Mouse (Mus musculus) MEL (cell line): Measurements from ENCODE around the gene Tceal1. TPM values are rescaled to one million over a fixed set of nuclear protein-coding genes. Genes with fewer than 3 reads are reported as not detected.

Experiments used
- DNase-seq: peaks from one replicate; pipeline ENCODE4 v3.0.0; 2011; ENCODE audit warnings: low read depth, low spot score
- H3K27ac ChIP-seq: 2 replicates; pipeline ENCODE4 v1.5.1; 2012; ENCODE audit warnings: low read depth, mild to moderate bottlenecking, control low read depth, low read length, moderate library complexity; ENCODE audit not compliant: control insufficient read depth
- H3K27me3 ChIP-seq, 2 experiments: fragments of 150-350 bp in 1 of 2; sonication (generic) in 1 of 2; 2 replicates each; pipeline ENCODE4 v1.6.1; 2012; ENCODE audit warnings: low read length in 2 of 2, mild to moderate bottlenecking in 2 of 2, improper control_type of control experiment in 1 of 2, moderate library complexity in 1 of 2; ENCODE audit not compliant: insufficient read depth in 2 of 2, control insufficient read depth in 1 of 2
- H3K36me3 ChIP-seq, 2 experiments: 2 replicates each; pipeline ENCODE4 v1.6.1; 2012 to 2014; ENCODE audit warnings: low read length in 2 of 2, improper control_type of control experiment in 1 of 2, inconsistent platforms in 1 of 2, mild to moderate bottlenecking in 1 of 2; ENCODE audit not compliant: insufficient read depth in 2 of 2, control insufficient read depth in 1 of 2
- H3K4me1 ChIP-seq, 2 experiments: fragments of 150-350 bp in 1 of 2; sonication (generic) in 1 of 2; 2 replicates each; pipeline ENCODE4 v1.6.1; 2012; ENCODE audit warnings: low read length in 2 of 2, improper control_type of control experiment in 1 of 2, mild to moderate bottlenecking in 1 of 2; ENCODE audit not compliant: insufficient read depth in 2 of 2, control insufficient read depth in 1 of 2
- H3K4me3 ChIP-seq, 2 experiments: fragments of 150-350 bp in 1 of 2; sonication (generic) in 1 of 2; 2 replicates each; pipeline ENCODE4 v1.5.1; 2012; ENCODE audit warnings: low read depth in 2 of 2, low read length in 2 of 2, mild to moderate bottlenecking in 2 of 2, moderate library complexity in 2 of 2, control low read depth in 1 of 2, improper control_type of control experiment in 1 of 2; ENCODE audit not compliant: control insufficient read depth in 1 of 2, insufficient read depth in 1 of 2
- H3K79me2 ChIP-seq: 2 replicates; pipeline ENCODE4 v1.6.1; 2012; ENCODE audit warnings: mild to moderate bottlenecking, low read length, moderate library complexity; ENCODE audit not compliant: control insufficient read depth, poor library complexity, insufficient read depth
- H3K9ac ChIP-seq: 2 replicates; pipeline ENCODE4 v1.6.1; 2012; ENCODE audit warnings: low read depth, mild to moderate bottlenecking, control low read depth, low read length, moderate library complexity; ENCODE audit not compliant: control insufficient read depth, poor library complexity, severe bottlenecking
- H3K9me3 ChIP-seq: fragments of 150-350 bp; sonication (generic); replicated peaks from 2 replicates; pipeline ENCODE4 v1.6.1; 2012; ENCODE audit warnings: mild to moderate bottlenecking, low read length, improper control_type of control experiment, moderate library complexity; ENCODE audit not compliant: insufficient read depth
- E2F4 ChIP-seq: IDR thresholded peaks from 2 replicates; pipeline ENCODE4 v1.6.1; 2011; ENCODE audit warnings: low read depth, low read length, improper control_type of control experiment, borderline replicate concordance
- GABPA ChIP-seq: IDR thresholded peaks from 2 replicates; pipeline ENCODE4 v1.6.1; 2012; ENCODE audit warnings: low read depth, mild to moderate bottlenecking, inconsistent platforms, low read length, improper control_type of control experiment, moderate library complexity
- GATA1 ChIP-seq: IDR thresholded peaks from 2 replicates; pipeline ENCODE4 v1.6.1; 2011; ENCODE audit warnings: low read depth, low read length, improper control_type of control experiment
- JUND ChIP-seq: IDR thresholded peaks from 2 replicates; pipeline ENCODE4 v1.6.1; 2011; ENCODE audit warnings: low read depth, mild to moderate bottlenecking, improper control_type of control experiment, low read length
- KAT2A ChIP-seq: conservative IDR thresholded peaks from 2 replicates; pipeline ENCODE4 v1.6.1; 2012; ENCODE audit warnings: low read depth, low read length, improper control_type of control experiment, inconsistent platforms
- MAX ChIP-seq: IDR thresholded peaks from 2 replicates; pipeline ENCODE4 v1.6.1; 2011; ENCODE audit warnings: low read length, improper control_type of control experiment
- MAZ ChIP-seq: IDR thresholded peaks from 2 replicates; pipeline ENCODE4 v1.6.1; 2012; ENCODE audit warnings: low read depth, mild to moderate bottlenecking, inconsistent platforms, low read length, improper control_type of control experiment
- MEF2A ChIP-seq: IDR thresholded peaks from 2 replicates; pipeline ENCODE4 v1.6.1; 2014; ENCODE audit warnings: low read depth, mild to moderate bottlenecking, inconsistent platforms, low read length, improper control_type of control experiment; ENCODE audit not compliant: poor library complexity, insufficient replicate concordance, severe bottlenecking; ENCODE audit errors: extremely low read depth
- POLR2A ChIP-seq, 2 experiments: IDR thresholded peaks; 2 replicates each; pipeline ENCODE4 v1.6.1; 2011 to 2012; ENCODE audit warnings: low read length in 2 of 2, mild to moderate bottlenecking in 2 of 2, control low read depth in 1 of 2, improper control_type of control experiment in 1 of 2, low read depth in 1 of 2, moderate library complexity in 1 of 2; ENCODE audit not compliant: control insufficient read depth in 1 of 2, insufficient read depth in 1 of 2, poor library complexity in 1 of 2
- POLR2AphosphoS2 ChIP-seq: IDR thresholded peaks from 2 replicates; pipeline ENCODE4 v1.6.1; 2011; ENCODE audit warnings: low read length, improper control_type of control experiment
- POLR2AphosphoS5 ChIP-seq: IDR thresholded peaks from 2 replicates; pipeline ENCODE4 v1.6.1; 2012; ENCODE audit warnings: low read depth, borderline replicate concordance, mild to moderate bottlenecking, inconsistent platforms, low read length, moderate library complexity, mixed read lengths
- RAD21 ChIP-seq: IDR thresholded peaks from 2 replicates; pipeline ENCODE4 v1.6.1; 2011; ENCODE audit warnings: mild to moderate bottlenecking, low read depth, low read length, improper control_type of control experiment
- RCOR1 ChIP-seq: IDR thresholded peaks from 2 replicates; pipeline ENCODE4 v1.6.1; 2012; ENCODE audit warnings: low read depth, mild to moderate bottlenecking, inconsistent platforms, low read length, improper control_type of control experiment
- SMC3 ChIP-seq: IDR thresholded peaks from 2 replicates; pipeline ENCODE4 v1.6.1; 2011; ENCODE audit warnings: low read depth, low read length, improper control_type of control experiment
- TAL1 ChIP-seq: IDR thresholded peaks from 2 replicates; pipeline ENCODE4 v1.6.1; 2012; ENCODE audit warnings: mild to moderate bottlenecking, inconsistent platforms, low read length, moderate library complexity, mixed read lengths
- TBP ChIP-seq: IDR thresholded peaks from 2 replicates; pipeline ENCODE4 v1.8.0; 2011; ENCODE audit warnings: low read depth, low read length, improper control_type of control experiment
- TCF12 ChIP-seq: IDR thresholded peaks from 2 replicates; pipeline ENCODE4 v1.6.1; 2014; ENCODE audit warnings: low read depth, mild to moderate bottlenecking, inconsistent platforms, low read length, improper control_type of control experiment, moderate library complexity
- polyA plus RNA-seq, 2 experiments: library from polyadenylated mRNA; stranded (reverse) in 1 of 2; unstranded in 1 of 2; fragments of >175 nt in 1 of 2; fragments of >200 nt in 1 of 2; gene quantifications; 2 replicates each; pipeline versions ENCODE4 v1.2.1 to v1.2.4; 2012; ENCODE audit warnings: low replicate concordance in 2 of 2, low read depth in 1 of 2; ENCODE audit not compliant: insufficient read length in 2 of 2, insufficient read depth in 1 of 2, missing spikeins in 1 of 2
- total RNA-seq: library from RNA; depleted of rRNA; stranded (reverse); fragments of 300-350 nt; gene quantifications from 2 replicates; pipeline ENCODE4 v1.2.3, GENCODE M21; 2012

Tceal1 gene
- total and polyA plus RNA-seq, 3 experiments: not detected

- H3K27ac ChIP-seq: no peak overlapping the region
- DNase-seq: peak; percentile 21
- no peaks in the 10 kb centered on the region for H3K27me3 ChIP-seq
- no peak overlapping the region for H3K4me3 ChIP-seq
- no peaks in the 10 kb centered on the region; a peak in 1 of 4 replicates for H3K4me1 ChIP-seq
- TF ChIP-seq POLR2AphosphoS5 (no peak), POLR2AphosphoS2 (peak; percentile 91), E2F4 (no peak), SMC3 (peak; percentile 12; the same call in 1 of the 2 replicates), GATA1 (no peak), GABPA (no peak), RAD21 (no peak), RCOR1 (no peak), TAL1 (no peak), POLR2A (IDR thresholded peaks at IDR 0.05; ENCODE audit: control insufficient read depth in 1 of 2, insufficient read depth in 1 of 2, low read depth in 1 of 2, low read length in 2 of 2, poor library complexity in 1 of 2) (no peak), KAT2A (no peak), TCF12 (no peak)
- H3K36me3 ChIP-seq: peaks cover 20 to 31% of the 10 kb centered on the region in 2 experiments
- no peaks in the 10 kb centered on the region for H3K9me3 ChIP-seq
- peaks cover 4% of the 10 kb centered on the region; the same call in 1 of the 2 replicates for H3K79me2 ChIP-seq
- no peak overlapping the region for H3K9ac ChIP-seq
Measured at GRCm38 (mm10) chrX:136732016-136732415, 24.2 kb downstream of the Tceal1 start.

DNA sequence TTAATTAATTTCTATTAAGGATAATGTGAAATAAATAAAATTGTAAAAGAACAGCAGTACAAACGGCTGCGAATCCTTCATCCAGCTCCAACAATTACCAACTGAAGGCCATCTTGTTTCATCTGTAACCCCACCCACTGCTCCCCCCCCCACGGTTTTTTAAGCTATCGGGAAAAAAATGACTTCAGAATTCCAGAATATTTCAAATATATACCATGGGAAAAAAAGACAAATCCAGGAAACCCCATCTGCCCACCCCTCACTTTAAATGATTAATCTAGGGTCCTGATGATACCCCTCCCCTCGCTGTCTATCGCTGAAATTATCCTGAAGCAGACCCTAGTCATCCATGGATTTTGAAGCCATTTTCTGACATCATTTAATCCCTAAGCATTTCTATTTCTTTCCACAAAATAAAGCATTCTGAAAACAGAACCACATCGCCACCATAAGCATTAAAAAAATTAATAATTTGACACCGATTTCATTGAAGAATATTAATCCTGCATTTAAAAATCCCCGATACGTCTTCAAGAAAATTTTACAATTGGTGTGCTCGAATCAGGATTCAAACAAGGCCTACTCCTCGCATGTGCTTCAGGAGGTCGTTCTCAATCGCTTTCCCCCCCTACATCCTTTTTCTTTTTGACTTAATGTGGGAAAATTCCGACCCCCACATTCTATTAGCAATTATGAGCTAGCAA is 32.5 kb downstream of the Tceal1 start:
- Histone ChIP-seq H3K4me1 (peaks cover 3 to 11% of the 10 kb centered on the region in 2 experiments; a peak in 3 of 4 replicates), H3K79me2 (peaks cover 33% of the 10 kb centered on the region), H3K4me3 (peak overlapping the region; percentile 92 to 97), H3K9me3 (no peaks in the 10 kb centered on the region), H3K27ac (peak overlapping the region; percentile 95), H3K27me3 (no peaks in the 10 kb centered on the region), H3K36me3 (peaks cover 38 to 42% of the 10 kb centered on the region in 2 experiments), H3K9ac (peak overlapping the region; percentile 88)
- TF ChIP-seq MEF2A (no peak), GATA1 (no peak), MAX (0 out of 2 replicates have a peak, but pooled peaks have one; percentile 8), MAZ (0 out of 2 replicates have a peak, but pooled peaks have one; percentile 50), JUND (no peak), TBP (no peak)
- peak; percentile 60 for DNase-seq
